Mouse (Mus musculus) spleen, adult 2 months (tissue): Measurements from ENCODE around the gene Ppcs. TPM values are rescaled to one million over a fixed set of nuclear protein-coding genes. Genes with fewer than 3 reads are reported as not detected.

Experiments
- DNase-seq, 2 experiments: peaks; one replicate each; pipeline versions ENCODE4 v3.0.0 to v3.0.0-alpha.2; 2012 to 2021; ENCODE audit warnings: low spot score in 2 of 2, low read depth in 1 of 2
- H3K27ac ChIP-seq: fragments of 200-500 bp; 2 replicates; pipeline ENCODE4 v1.5.1; 2012; ENCODE audit warnings: low read length, inconsistent platforms; ENCODE audit not compliant: insufficient read depth
- H3K27me3 ChIP-seq: fragments of 200-500 bp; 2 replicates; pipeline ENCODE4 v1.6.1; 2012; ENCODE audit warnings: mild to moderate bottlenecking, moderate library complexity, low read length, inconsistent platforms; ENCODE audit not compliant: control insufficient read depth, insufficient read depth
- H3K36me3 ChIP-seq: fragments of 200-500 bp; 2 replicates; pipeline ENCODE4 v1.6.1; 2012; ENCODE audit warnings: mild to moderate bottlenecking, low read length, inconsistent platforms; ENCODE audit not compliant: control insufficient read depth, insufficient read depth
- H3K4me1 ChIP-seq: fragments of 200-500 bp; 2 replicates; pipeline ENCODE4 v1.6.1; 2011; ENCODE audit warnings: inconsistent platforms; ENCODE audit not compliant: control insufficient read depth, insufficient read depth, insufficient read length
- H3K4me3 ChIP-seq: fragments of 200-500 bp; 2 replicates; pipeline ENCODE4 v1.5.1; 2011; ENCODE audit warnings: mild to moderate bottlenecking, inconsistent platforms; ENCODE audit not compliant: insufficient read depth, insufficient read length; ENCODE audit errors: extremely low read depth
- CTCF ChIP-seq: fragments of 200-500 bp; IDR thresholded peaks from 2 replicates; pipeline ENCODE4 v1.5.1; 2011; ENCODE audit warnings: mild to moderate bottlenecking, inconsistent platforms; ENCODE audit not compliant: insufficient read depth, insufficient read length, insufficient replicate concordance; ENCODE audit errors: extremely low read depth
- POLR2A ChIP-seq: fragments of 200-500 bp; IDR thresholded peaks from 2 replicates; pipeline ENCODE4 v1.6.1; 2011; ENCODE audit warnings: low read depth, low read length, inconsistent platforms
- WGBS: fragments of 180-500 bp; shearing (Covaris S2); methylation state at CpG from one replicate; pipeline ENCODE4 v1.1.7; 2018; 5-methylcytosine and 5-hydroxymethylcytosine counted together
- polyA plus RNA-seq: library from polyadenylated mRNA; depleted of rRNA; stranded (reverse); fragments of >200 nt; gene quantifications from 2 replicates; pipeline ENCODE4 v1.2.3, GENCODE M21; 2012

Ppcs gene
- polyA plus RNA-seq, 1 experiment, result 11.7 TPM

GRCm38 (mm10) chr4:119421191-119421590 is 1.0 kb downstream of the Ppcs start:
- H3K4me3 ChIP-seq, result no peak overlapping the region
- H3K27me3 ChIP-seq, result no peaks in the 10 kb centered on the region; the same call in 1 of the 2 replicates
- TF ChIP-seq CTCF, result no peak
- TF ChIP-seq POLR2A, result no peak
- 50% methylated on average over 3 of the region's 3 CpGs for WGBS
- DNase-seq, result no peak
- peaks cover 7% of the 10 kb centered on the region for H3K4me1 ChIP-seq
- no peak overlapping the region for H3K27ac ChIP-seq
- H3K36me3 ChIP-seq, result 0 out of 2 replicates have a peak, but pooled peaks cover 1% of the 10 kb centered on the region

DNA sequence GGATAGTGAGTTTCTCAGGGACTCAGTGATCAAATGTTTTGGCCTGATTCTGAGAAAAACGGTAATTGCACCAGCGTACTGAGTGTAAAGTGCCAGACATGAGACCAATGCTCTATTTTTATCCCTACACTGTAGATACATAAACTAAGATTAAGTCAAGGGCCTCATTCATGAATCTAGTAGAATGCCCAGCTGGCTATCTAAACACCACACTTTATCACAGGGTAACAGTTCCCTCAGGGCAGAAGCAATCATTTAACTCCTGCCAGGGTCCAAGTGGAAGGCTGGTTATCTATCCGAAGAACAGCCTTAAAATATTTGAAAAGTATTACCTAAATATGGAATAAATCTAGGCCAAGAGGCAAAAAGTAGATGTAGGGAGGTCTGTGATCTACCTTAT is 4.3 kb downstream of the Ppcs start:
- no peak overlapping the region for H3K27ac ChIP-seq

GRCm38 (mm10) chr4:119417270-119417669 is 5.0 kb downstream of the Ppcs start:
- no peak overlapping the region for H3K4me3 ChIP-seq
- TF ChIP-seq POLR2A (no peak), CTCF (no peak)
- H3K27ac ChIP-seq, result no peak overlapping the region
- H3K27me3 ChIP-seq, result no peaks in the 10 kb centered on the region
- peaks cover 4% of the 10 kb centered on the region; the same call in 1 of the 2 replicates for H3K4me1 ChIP-seq
- DNase-seq, result no peak
- WGBS, result 75% methylated on average over 3 of the region's 3 CpGs
- 0 out of 2 replicates have a peak, but pooled peaks cover 1% of the 10 kb centered on the region for H3K36me3 ChIP-seq

More for the DNA sequence above, 4.3 kb downstream of the Ppcs start:
- TF ChIP-seq CTCF (no peak), POLR2A (no peak)
- no peak for DNase-seq
- no peaks in the 10 kb centered on the region; the same call in 1 of the 2 replicates for H3K27me3 ChIP-seq
- 0 out of 2 replicates have a peak, but pooled peaks cover 1% of the 10 kb centered on the region for H3K36me3 ChIP-seq
- H3K4me1 ChIP-seq, result peaks cover 6% of the 10 kb centered on the region
- no peak overlapping the region for H3K4me3 ChIP-seq
- 80% methylated on average over 3 of the region's 3 CpGs for WGBS

GRCm38 (mm10) chr4:119415072-119415753 is 7.0 kb downstream of the Ppcs start, which contains the start of gene Ccdc30:
Ccdc30 (minus strand) TSS chr4:119415521.
- TF ChIP-seq POLR2A, result no peak
- no peak for TF ChIP-seq CTCF
- WGBS, result under 1% methylated on average over 49 of the region's 49 CpGs
- peak; percentile 64 to 79 for DNase-seq
- peak within 1 kb of the TSS; percentile 55 for H3K4me3 ChIP-seq
- 0 out of 2 replicates have a peak, but pooled peaks cover 1% of the 10 kb centered on the region for H3K36me3 ChIP-seq
- H3K27ac ChIP-seq, result no peak within 1 kb of the TSS
- no peaks in the 10 kb centered on the region for H3K4me1 ChIP-seq
- no peaks in the 10 kb centered on the region for H3K27me3 ChIP-seq

DNA sequence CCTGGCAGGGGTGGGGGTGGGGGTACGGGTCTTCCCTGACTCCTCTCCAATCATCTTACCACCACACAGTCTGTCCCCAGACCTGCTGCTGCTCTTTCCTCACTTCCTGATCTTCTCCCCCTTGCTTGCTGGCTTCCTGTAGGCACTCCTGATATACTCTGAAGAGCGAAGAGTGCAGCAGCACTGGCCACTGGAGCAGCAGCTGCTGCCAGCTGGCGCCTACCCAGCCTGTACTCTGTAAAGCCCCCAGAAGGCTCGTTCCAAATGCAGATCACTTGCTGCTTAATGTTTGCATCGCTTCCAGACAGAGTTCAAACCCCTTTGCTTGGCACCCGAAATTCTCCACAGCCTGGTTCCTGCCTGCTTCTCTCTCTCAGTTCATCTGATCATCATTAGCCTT is 9.4 kb downstream of the Ppcs start:
- no peak for TF ChIP-seq POLR2A

DNA sequence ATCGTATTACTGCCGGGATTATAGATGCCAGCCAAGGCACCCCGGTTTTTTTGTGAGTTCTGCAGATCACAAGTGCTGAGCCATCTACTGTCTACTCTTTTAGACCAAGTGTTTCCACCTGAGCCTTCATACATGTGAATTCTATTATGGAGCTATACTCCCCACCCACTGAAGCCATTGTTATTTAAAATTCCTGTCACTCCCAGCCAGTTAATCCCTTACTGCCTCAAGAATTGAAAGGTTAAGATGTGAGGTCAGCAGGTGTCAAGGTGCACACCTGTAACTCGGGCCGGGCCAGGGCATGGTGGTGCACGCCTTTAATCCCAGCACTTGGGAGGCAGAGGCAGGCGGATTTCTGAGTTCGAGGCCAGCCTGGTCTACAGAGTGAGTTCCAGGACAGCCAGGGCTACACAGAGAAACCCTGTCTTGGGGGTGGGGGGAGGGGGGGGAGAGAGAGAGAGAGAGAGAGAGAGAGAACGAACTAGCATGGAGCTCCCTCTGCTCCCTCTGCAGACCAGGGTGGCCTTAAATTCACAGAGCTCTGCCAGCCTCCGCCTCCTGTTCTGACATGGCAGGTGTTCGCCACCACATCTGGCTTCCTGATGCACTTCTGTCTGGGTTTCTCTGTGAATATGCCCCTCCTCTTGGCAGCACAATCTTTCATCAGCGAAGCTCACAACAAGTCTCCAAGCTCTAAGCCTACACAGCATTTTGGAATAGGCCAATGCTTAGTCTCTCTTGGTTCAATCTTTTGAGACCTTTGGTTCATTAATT is 10.2 kb downstream of the Ppcs start:
- Histone ChIP-seq H3K27me3 (no peaks in the 10 kb centered on the region), H3K4me1 (no peaks in the 10 kb centered on the region), H3K27ac (no peak overlapping the region), H3K4me3 (no peak overlapping the region), H3K36me3 (no peaks in the 10 kb centered on the region)
- no peak for TF ChIP-seq POLR2A
- TF ChIP-seq CTCF, result no peak
- no peak for DNase-seq
- 79% methylated on average over 11 of the region's 12 CpGs for WGBS

More for the DNA sequence above, 9.4 kb downstream of the Ppcs start:
- no peak overlapping the region for H3K27ac ChIP-seq
- no peaks in the 10 kb centered on the region for H3K27me3 ChIP-seq
- DNase-seq, result no peak
- 55% methylated on average over 6 of the region's 6 CpGs for WGBS
- no peaks in the 10 kb centered on the region for H3K36me3 ChIP-seq
- no peaks in the 10 kb centered on the region for H3K4me1 ChIP-seq
- no peak overlapping the region for H3K4me3 ChIP-seq

DNA sequence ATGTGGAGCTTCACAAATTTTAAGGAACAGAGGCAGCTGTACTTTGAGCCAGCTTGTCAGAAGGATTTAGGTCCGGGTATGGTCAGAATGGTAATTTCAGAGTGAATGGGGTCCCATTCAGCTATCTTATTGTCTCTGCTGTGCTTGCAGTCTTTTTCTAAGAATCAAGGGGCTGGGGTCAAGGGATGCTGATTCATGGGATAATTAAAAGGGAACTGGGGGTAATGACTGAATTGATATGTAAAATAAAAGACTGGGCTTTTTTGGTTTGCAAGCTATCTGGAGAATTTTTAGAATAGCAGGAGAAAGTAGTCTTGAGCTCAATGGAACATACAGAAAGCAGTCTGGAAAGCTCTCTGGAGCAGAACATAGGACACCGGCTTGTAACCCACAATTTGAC is 18.8 kb downstream of the Ppcs start:
- no peak for DNase-seq
- H3K36me3 ChIP-seq, result no peaks in the 10 kb centered on the region
- no peak overlapping the region for H3K4me3 ChIP-seq
- no peak for TF ChIP-seq POLR2A
- TF ChIP-seq CTCF, result no peak
- 96% methylated on average over 2 of the region's 2 CpGs for WGBS
- no peak overlapping the region for H3K27ac ChIP-seq
- no peaks in the 10 kb centered on the region for H3K27me3 ChIP-seq
- H3K4me1 ChIP-seq, result no peaks in the 10 kb centered on the region
